Mouse (Mus musculus): ENCODE results near the gene Cep83.
A peak's percentile ranks its signal among the peaks of the same experiment; 100 is the strongest.

Gene Cep83

GRCm38 (mm10) chr10:94780618-94781262, 92.3 kb downstream of the Cep83 start:
- no peak for DNase-seq

GRCm38 (mm10) chr10:94789205-94789604, 100.8 kb downstream of the Cep83 start:
- no peak for DNase-seq

- DNase-seq = no peak
Observed at GRCm38 (mm10) chr10:94793914-94794313, 105.5 kb downstream of the Cep83 start.

- DNase-seq = no peak
Observed at GRCm38 (mm10) chr10:94794666-94795244, 106.3 kb downstream of the Cep83 start.

GRCm38 (mm10) chr10:94798128-94798527, 109.7 kb downstream of the Cep83 start:
- DNase-seq = no peak

- DNase-seq = no peak
Observed at GRCm38 (mm10) chr10:94799485-94800239, 111.2 kb downstream of the Cep83 start.

- DNase-seq = no peak
Observed at GRCm38 (mm10) chr10:94800677-94801354, 112.4 kb downstream of the Cep83 start.

GRCm38 (mm10) chr10:94804029-94804908, 115.8 kb downstream of the Cep83 start:
- DNase-seq = no peak

- no peak for DNase-seq
Observed at GRCm38 (mm10) chr10:94804909-94805220, 116.4 kb downstream of the Cep83 start.

- DNase-seq = no peak
Observed at GRCm38 (mm10) chr10:94807323-94807722, 118.9 kb downstream of the Cep83 start.

- no peak for DNase-seq
Observed at GRCm38 (mm10) chr10:94808275-94808674, 119.8 kb downstream of the Cep83 start.

GRCm38 (mm10) chr10:94809946-94810472, 121.6 kb downstream of the Cep83 start:
- no peak for DNase-seq

- no peak for DNase-seq
Observed at GRCm38 (mm10) chr10:94811907-94812851, 123.7 kb downstream of the Cep83 start.

GRCm38 (mm10) chr10:94818127-94818526, 129.7 kb downstream of the Cep83 start:
- no peak for DNase-seq

- DNase-seq = peak; percentile 49 to 52
Observed at GRCm38 (mm10) chr10:94818781-94819665, 130.6 kb downstream of the Cep83 start.

- DNase-seq = no peak
Observed at GRCm38 (mm10) chr10:94823971-94824760, 135.7 kb downstream of the Cep83 start.

- no peak for DNase-seq
Observed at GRCm38 (mm10) chr10:94825951-94826350, 137.5 kb downstream of the Cep83 start.

- no peak for DNase-seq
Observed at GRCm38 (mm10) chr10:94826436-94826835, 138.0 kb downstream of the Cep83 start.

GRCm38 (mm10) chr10:94827325-94827724, 138.9 kb downstream of the Cep83 start:
- DNase-seq = no peak
